Mouse (Mus musculus) frontal cortex, adult (tissue): Measurements from ENCODE around the gene Ireb2.
"Not testable (repeated sequence)": the region's sequence is repeated elsewhere in the genome, so short reads cannot be mapped to it uniquely, and the experiment has no call there.

Experiments used
- ATAC-seq: cut with Nextera tagmentation; 2 replicates; pipeline ENCODE4 v1.9.2; 2017; ENCODE audit warnings: mild to moderate bottlenecking, moderate library complexity, mixed read lengths; ENCODE audit not compliant: low TSS enrichment

Ireb2 gene

GRCm38 (mm10) chr9:54863363-54864281 is at the start of gene Ireb2:
Gene Ireb2, plus strand, starts transcription at chr9:54863789.
- ATAC-seq: peak; percentile 99

DNA sequence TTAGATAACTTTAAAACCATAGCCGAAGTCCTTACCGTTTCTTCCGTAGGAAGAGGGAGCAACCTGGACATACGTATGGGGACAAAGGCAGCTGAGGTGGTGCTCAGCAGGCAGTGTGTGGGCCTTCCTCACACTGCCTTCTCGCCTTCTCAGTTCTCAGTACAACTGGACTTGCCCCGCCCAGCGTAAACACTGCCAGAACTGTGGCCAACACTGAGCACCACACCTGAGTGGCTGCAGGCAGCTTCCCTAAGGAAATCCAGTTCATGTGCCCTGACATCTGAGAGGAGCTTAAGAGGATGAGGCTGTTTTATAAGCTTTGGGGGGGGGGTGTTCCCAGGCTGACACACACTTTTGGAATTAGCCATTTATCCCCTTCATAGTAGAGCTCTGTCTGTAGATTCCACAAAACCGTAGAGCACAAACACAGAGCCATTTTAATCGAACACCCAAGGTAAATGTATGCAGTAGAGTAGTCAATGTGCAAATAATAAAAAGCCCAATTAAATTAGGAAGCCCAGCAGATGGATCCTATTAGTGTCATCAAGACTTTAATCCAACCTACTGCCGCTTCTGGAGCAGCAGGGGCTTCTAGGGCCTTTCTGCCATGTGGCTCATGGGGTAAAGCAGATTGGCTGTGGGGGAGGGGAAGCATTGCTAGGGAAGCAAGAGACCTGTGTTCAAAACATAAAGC is 46.9 kb upstream of the Ireb2 start:
- no peak for ATAC-seq

GRCm38 (mm10) chr9:54821442-54822100 is 42.0 kb upstream of the Ireb2 start:
- ATAC-seq: peak; percentile 91

DNA sequence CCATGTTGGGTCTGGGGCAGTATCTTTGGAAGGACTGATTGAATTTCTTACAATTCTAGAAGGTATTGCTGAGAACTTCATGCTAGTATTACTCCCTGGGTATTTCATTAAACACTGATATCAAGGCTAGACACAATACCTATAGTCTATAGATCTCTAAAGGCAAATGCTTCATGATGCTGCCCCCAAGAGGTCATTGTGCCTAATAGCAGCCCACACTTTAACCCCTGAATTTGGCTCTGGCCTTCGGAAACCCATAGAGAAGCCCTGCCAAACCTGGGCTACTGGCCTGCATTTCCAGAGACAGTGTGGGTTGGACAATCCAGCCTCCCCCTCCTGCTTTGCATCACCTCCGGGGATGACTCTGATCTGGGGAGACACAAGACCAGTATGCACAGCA is 33.8 kb upstream of the Ireb2 start:
- no peak for ATAC-seq

DNA sequence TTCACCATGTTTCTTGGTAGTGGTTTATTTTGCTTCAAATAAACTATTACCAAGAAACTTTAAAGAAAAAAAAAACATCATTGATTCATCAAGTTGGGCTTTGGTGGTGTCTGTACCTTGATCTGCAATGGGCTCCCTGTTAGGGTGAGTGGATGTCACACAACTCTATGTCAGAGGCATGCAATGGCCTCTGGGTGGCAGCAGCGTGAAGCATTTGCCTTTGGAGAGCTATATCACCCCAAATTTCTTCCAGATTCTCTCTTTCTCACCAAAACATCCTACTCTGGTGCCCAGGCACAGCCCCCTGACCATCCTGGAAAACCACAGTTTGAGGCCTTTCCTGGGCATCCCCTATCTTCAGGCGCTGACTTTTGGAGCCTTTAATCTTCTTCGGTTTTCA is 33.0 kb upstream of the Ireb2 start:
- peak; percentile 88 for ATAC-seq

- no peak for ATAC-seq
These were observed 29.8 kb upstream of the Ireb2 start for GRCm38 (mm10) chr9:54833831-54834230.

DNA sequence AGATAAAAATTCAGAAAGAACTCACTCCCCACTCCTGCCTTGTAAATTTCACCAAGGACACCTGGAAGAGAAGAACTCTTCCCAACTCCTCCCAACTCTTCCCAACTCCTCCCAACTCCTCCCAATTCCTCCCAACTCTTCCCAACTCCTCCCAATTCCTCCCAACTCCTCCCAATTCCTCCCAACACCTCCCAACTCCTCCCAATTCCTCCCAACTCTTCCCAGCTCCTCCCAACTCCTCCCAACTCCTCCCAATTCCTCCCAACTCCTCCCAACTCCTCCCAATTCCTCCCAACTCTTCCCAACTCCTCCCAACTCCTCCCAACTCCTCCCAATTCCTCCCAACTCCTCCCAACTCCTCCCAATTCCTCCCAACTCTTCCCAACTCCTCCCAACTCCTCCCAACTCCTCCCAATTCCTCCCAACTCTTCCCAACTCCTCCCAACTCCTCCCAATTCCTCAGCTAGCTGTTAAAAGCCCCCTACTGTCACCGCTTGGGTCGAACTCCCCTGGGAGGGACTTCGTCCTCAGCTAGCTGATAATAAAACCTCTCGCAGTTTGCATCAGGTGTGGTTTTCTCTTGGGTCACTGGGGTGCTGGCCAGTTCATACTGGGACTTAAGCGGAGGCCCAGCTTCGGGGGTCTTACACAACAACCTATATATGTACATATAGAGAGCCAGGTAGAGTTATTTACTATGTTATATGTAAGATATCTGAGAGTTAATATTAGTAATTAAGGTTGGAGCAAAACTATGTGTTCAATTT is 27.5 kb upstream of the Ireb2 start:
- not testable (repeated sequence) for ATAC-seq

DNA sequence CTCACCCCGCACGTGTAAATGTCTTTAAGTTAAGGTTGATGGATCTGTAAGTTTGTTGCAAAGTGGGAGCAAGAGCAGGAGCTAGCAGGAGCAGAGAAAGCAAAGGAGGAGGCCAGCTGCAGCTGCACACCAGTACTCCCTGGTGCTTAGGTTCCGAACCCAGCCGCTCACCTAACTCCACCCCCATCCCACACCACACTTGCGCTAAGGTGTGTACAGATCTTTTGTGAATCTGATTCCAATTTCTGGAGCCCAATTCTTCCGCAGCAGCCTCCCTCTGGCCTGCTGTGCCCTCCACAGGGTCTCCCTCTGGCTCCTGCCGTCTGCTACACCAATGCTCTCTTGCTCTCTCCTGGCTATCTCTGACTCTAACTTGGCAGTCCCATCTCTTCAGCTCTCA is 25.8 kb upstream of the Ireb2 start:
- no peak for ATAC-seq

- ATAC-seq: no peak
These were observed 23.4 kb upstream of the Ireb2 start for GRCm38 (mm10) chr9:54840145-54840544.

GRCm38 (mm10) chr9:54842311-54842710 is 21.3 kb upstream of the Ireb2 start:
- no peak for ATAC-seq

GRCm38 (mm10) chr9:54843887-54844286 is 19.7 kb upstream of the Ireb2 start:
- no peak for ATAC-seq

- ATAC-seq: no peak
These were observed 18.9 kb upstream of the Ireb2 start for GRCm38 (mm10) chr9:54844556-54845176.

DNA sequence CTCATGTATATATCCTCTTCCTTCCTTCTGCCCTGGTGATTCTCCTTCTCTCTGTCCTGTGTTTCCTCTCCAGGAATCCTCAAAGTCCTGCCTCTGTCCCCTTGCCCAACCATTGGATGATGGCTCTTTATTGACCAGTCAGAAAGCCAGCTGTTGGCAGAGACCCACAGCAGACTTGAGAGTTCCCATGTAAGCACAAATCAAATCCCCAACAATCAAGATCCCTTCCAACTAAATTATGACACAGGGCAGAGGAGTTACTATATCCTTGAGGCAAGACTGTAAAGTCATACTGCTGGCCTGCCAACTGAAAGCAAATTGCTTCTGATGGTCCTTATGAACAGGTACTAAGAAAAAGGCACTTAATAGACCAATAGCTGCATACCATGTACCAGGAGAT is 15.4 kb upstream of the Ireb2 start:
- ATAC-seq: no peak

GRCm38 (mm10) chr9:54853036-54853435 is 10.6 kb upstream of the Ireb2 start:
- not testable (repeated sequence) for ATAC-seq

DNA sequence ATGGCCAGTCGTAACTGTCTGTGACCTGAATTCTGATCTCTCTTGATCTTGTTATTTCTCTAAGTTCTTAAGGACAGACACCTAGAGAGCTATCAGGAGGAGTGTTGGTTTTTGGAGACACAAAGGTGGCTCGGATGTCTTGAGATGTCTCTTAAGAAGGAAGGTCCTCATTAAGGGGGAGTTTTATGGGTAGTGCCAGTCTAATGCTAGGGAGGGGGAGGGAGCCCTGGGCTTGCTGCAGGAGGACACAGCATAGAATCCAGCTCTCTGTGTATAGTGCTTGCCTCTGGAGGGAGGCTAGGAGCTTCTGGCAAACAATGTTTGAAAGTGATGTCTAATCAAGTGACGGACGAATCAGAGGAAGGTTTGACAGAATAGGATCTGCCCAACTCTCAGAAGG is 10.0 kb upstream of the Ireb2 start:
- no peak for ATAC-seq

- ATAC-seq: no peak
These were observed 8.0 kb upstream of the Ireb2 start for GRCm38 (mm10) chr9:54855638-54856037.

DNA sequence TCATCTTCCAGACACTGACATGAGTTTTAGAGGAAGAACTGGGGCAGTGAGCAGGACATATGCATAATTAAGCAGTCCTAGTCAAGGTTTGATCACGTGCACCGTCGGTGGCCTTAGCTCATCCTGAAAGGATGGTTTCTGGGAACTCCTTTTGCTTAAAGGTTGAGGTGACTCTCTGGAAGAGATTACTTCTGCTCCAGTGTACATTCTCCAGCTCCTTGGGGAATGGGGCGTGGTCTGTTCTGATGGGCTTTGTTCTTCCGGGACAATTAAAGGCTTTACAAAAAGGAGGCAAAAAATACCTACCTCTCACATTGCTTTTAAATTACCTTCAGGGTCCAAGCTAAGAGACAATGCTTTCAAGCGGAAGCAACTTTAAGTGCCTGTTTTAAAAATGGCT is 7.5 kb upstream of the Ireb2 start:
- ATAC-seq: no peak

- no peak for ATAC-seq
These were observed 6.1 kb upstream of the Ireb2 start for GRCm38 (mm10) chr9:54857474-54857873.

DNA sequence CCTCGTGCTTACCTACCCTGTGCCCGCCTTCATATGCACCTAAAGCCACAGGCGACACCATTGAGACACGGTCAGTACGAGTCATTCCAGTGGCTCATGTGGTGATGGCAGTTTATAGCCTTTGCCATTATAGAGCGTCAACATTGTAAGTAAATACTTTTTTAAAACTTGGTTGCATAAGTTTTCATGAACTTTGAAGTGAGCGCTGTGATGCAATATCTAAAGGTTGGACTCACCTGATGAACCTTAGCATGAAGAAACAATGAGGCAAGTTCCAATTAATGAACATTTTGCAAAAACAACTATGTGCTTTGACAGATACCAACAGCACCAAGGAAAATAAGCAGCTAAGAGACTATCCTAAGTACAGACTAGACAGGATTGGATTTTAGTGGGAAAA is 3.1 kb upstream of the Ireb2 start:
- no peak for ATAC-seq

DNA sequence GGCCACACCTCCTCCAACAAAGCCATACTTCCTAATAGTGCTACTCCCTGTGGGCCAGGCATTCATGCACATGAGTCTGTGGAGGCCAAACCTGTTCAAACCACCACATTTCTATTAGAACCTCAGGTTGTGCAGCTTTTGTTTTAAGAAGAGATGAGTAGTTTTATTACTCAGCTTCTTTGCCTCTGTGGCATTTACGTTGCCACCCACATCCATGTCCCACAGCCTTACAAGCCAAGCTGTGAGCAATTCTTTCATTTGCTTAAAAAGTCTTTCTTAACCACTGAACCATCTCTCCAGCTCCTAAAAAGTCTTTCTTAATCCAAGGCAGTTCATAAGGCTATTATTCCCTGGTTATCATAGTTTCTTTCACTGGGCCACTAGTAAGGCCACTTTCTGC is 15.2 kb downstream of the Ireb2 start:
- peak; percentile 57; the same call in 1 of the 2 replicates for ATAC-seq

DNA sequence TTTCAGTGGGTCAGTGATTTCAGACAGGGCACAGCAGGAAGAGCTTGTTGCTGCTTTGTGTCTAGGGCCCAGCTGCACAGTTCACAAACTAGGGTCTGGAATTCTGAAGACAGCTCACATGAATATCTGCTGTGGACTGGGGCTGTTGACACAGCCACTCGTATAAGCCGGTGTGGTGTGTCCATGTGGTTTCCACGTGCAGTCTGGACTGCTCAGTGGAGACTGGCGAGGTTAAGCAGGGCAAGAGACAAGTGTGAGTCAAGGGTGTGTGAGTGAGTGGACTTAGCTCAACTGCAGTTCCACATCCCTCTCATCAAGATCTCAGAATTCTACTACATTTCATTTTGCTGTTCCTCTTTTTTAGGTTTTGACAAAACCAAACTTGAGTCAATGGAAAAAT is 28.5 kb downstream of the Ireb2 start:
- no peak for ATAC-seq
